Comparison of ENCODE assay signal across 10 mouse cellular contexts in the genomic region with DNA sequence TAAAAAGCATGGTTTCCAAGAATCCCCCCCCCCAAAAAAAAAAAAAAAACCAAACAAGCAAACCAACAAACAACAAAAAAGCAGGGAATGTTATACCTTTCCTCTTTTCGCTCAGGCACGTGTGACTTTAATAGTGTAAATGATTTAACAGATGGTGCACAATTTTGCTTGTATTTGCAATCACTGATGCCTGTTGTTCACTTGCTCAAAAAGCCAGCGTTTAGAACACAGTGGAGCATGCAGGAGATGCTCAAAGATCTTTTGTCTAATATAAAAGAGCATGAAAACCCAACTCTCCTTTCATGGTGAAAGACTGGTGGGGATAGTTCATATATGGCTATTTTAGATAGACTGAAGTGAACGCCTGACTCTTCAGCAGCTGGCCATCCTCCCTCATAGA. TPM values are rescaled to one million over a fixed set of nuclear protein-coding genes. Genes with fewer than 3 reads are reported as not detected.
DNase-seq lines count a peak whose midpoint lies in the region; ATAC-seq lines count a peak whose summit lies in the region.
"Had no signal": no experiment of that assay in that cellular context is flagged by ENCODE, and none has a peak within 500 bp of the region (broad histone marks: within the 10 kb centered on the region; RNA-seq: fewer than 3 reads in every experiment).

No protein-coding gene starts in this region.

- WGBS in limb, embryonic 12.5 days, result 51% methylated on average over 4 of the region's 4 CpGs
- 63% methylated on average over 4 of the region's 4 CpGs for WGBS in limb, embryonic 10.5 days
- 58% methylated on average over 4 of the region's 4 CpGs for WGBS in embryonic facial prominence, embryonic 13.5 days
- WGBS in hindbrain, embryonic 12.5 days, result 37% methylated on average over 4 of the region's 4 CpGs
- 38% methylated on average over 4 of the region's 4 CpGs for WGBS in midbrain, embryonic 15.5 days

- no peak overlapping the region for H3K27ac ChIP-seq in limb, embryonic 12.5 days
- H3K27ac ChIP-seq in limb, embryonic 10.5 days, result no peak overlapping the region
- H3K27ac ChIP-seq in embryonic facial prominence, embryonic 13.5 days, result no peak overlapping the region
- 0 out of 2 replicates have a peak overlapping the region, but pooled peaks have one; percentile 96 for H3K27ac ChIP-seq in hindbrain, embryonic 12.5 days
- peak overlapping the region; percentile 97 for H3K27ac ChIP-seq in midbrain, embryonic 15.5 days
- H3K27ac ChIP-seq: limb, embryonic 13.5 days had no signal

- H3K36me3 ChIP-seq in limb, embryonic 12.5 days, result no peaks in the 10 kb centered on the region
- H3K36me3 ChIP-seq in limb, embryonic 10.5 days, result no peaks in the 10 kb centered on the region
- H3K36me3 ChIP-seq in embryonic facial prominence, embryonic 13.5 days, result no peaks in the 10 kb centered on the region
- H3K36me3 ChIP-seq in hindbrain, embryonic 12.5 days, result no peaks in the 10 kb centered on the region
- no peaks in the 10 kb centered on the region for H3K36me3 ChIP-seq in midbrain, embryonic 15.5 days (replicated peaks)
- H3K36me3 ChIP-seq: limb, embryonic 13.5 days had no signal

- no peak overlapping the region for H3K9ac ChIP-seq in limb, embryonic 12.5 days (replicated peaks)
- H3K9ac ChIP-seq in embryonic facial prominence, embryonic 13.5 days, result no peak overlapping the region
- H3K9ac ChIP-seq in hindbrain, embryonic 12.5 days, result no peak overlapping the region
- H3K9ac ChIP-seq in midbrain, embryonic 15.5 days, result no peak overlapping the region
- H3K9ac ChIP-seq: limb, embryonic 13.5 days had no signal

- no peaks in the 10 kb centered on the region for H3K9me3 ChIP-seq in limb, embryonic 12.5 days
- H3K9me3 ChIP-seq in limb, embryonic 10.5 days (replicated peaks), result no peaks in the 10 kb centered on the region
- no peaks in the 10 kb centered on the region for H3K9me3 ChIP-seq in embryonic facial prominence, embryonic 13.5 days
- no peaks in the 10 kb centered on the region for H3K9me3 ChIP-seq in hindbrain, embryonic 12.5 days (replicated peaks)
- no peaks in the 10 kb centered on the region for H3K9me3 ChIP-seq in midbrain, embryonic 15.5 days
- H3K9me3 ChIP-seq: limb, embryonic 13.5 days had no signal

- H3K4me1 ChIP-seq in limb, embryonic 12.5 days (replicated peaks), result peaks cover 14% of the 10 kb centered on the region
- H3K4me1 ChIP-seq in limb, embryonic 10.5 days, result peaks cover 18% of the 10 kb centered on the region
- H3K4me1 ChIP-seq in embryonic facial prominence, embryonic 13.5 days, result 0 out of 2 replicates have a peak, but pooled peaks cover 6% of the 10 kb centered on the region
- H3K4me1 ChIP-seq in hindbrain, embryonic 12.5 days, result peaks cover 30% of the 10 kb centered on the region
- H3K4me1 ChIP-seq in midbrain, embryonic 15.5 days, result peaks cover 46% of the 10 kb centered on the region

- no peak for ATAC-seq in limb, embryonic 12.5 days (ENCODE audit: insufficient number of reproducible peaks, insufficient read depth, low FRiP score, low TSS enrichment, low read depth)
- no peak for ATAC-seq in embryonic facial prominence, embryonic 13.5 days (ENCODE audit: insufficient number of reproducible peaks, insufficient read depth, low FRiP score, low TSS enrichment, low read depth)
- no peak for ATAC-seq in hindbrain, embryonic 12.5 days (ENCODE audit: low FRiP score)
- ATAC-seq in midbrain, embryonic 15.5 days (replicated peaks), result no peak

- no peak for DNase-seq in limb, embryonic 10.5 days (ENCODE audit: low spot score)
- no peak for DNase-seq in heart, postnatal 10 days
- DNase-seq in retina, embryonic 14.5 days (ENCODE audit: low spot score), result no peak
- no peak for DNase-seq in right cerebral cortex, postnatal 14 days

- H3K4me2 ChIP-seq in limb, embryonic 12.5 days, result peak overlapping the region; percentile 99; the same call in 1 of the 2 replicates
- peak overlapping the region; percentile 99; the same call in 1 of the 2 replicates for H3K4me2 ChIP-seq in embryonic facial prominence, embryonic 13.5 days
- peak overlapping the region; percentile 66 for H3K4me2 ChIP-seq in hindbrain, embryonic 12.5 days (replicated peaks)
- peak overlapping the region; percentile 67 for H3K4me2 ChIP-seq in midbrain, embryonic 15.5 days

- H3K27me3 ChIP-seq in limb, embryonic 12.5 days, result peaks cover 35% of the 10 kb centered on the region
- H3K27me3 ChIP-seq in limb, embryonic 10.5 days (ENCODE audit: low read depth, poor library complexity, severe bottlenecking), result peaks cover 52% of the 10 kb centered on the region
- H3K27me3 ChIP-seq in embryonic facial prominence, embryonic 13.5 days, result peaks cover 46% of the 10 kb centered on the region
- no peaks in the 10 kb centered on the region for H3K27me3 ChIP-seq in hindbrain, embryonic 12.5 days
- H3K27me3 ChIP-seq in midbrain, embryonic 15.5 days (replicated peaks), result no peaks in the 10 kb centered on the region

- no peak overlapping the region for H3K4me3 ChIP-seq in limb, embryonic 12.5 days (replicated peaks)
- no peak overlapping the region for H3K4me3 ChIP-seq in limb, embryonic 10.5 days
- no peak overlapping the region for H3K4me3 ChIP-seq in embryonic facial prominence, embryonic 13.5 days
- H3K4me3 ChIP-seq in hindbrain, embryonic 12.5 days, result no peak overlapping the region
- H3K4me3 ChIP-seq in midbrain, embryonic 15.5 days, result peak overlapping the region; percentile 100

- intact Hi-C loops in heart, postnatal 10 days (cut with DNase I), result no loop called here

RNA-seq across cellular contexts. Expression of a gene that starts 0.7 kb away (rescaled TPM):
- polyA plus RNA-seq in limb, embryonic 12.5 days (2016; fragmentation: Nextera tagmentation; extraction: Ambion mirVana), result 2.5 and 2.8 TPM in 2 replicates
- polyA plus RNA-seq in limb, embryonic 10.5 days (2016; fragmentation: Nextera tagmentation; extraction: Ambion mirVana), result 0.62 and 1.4 TPM in 2 replicates
- 1.7 and 3.1 TPM in 2 replicates for polyA plus RNA-seq in embryonic facial prominence, embryonic 13.5 days (2015; fragmentation: Nextera tagmentation; extraction: Ambion mirVana)
- 19.9 and 22.8 TPM in 2 replicates for polyA plus RNA-seq in hindbrain, embryonic 12.5 days (2016; fragmentation: Nextera tagmentation; extraction: Ambion mirVana)
- 21.7 TPM in 2 replicates for polyA plus RNA-seq in midbrain, embryonic 15.5 days (2015; fragmentation: Nextera tagmentation; extraction: Ambion mirVana)
- total RNA-seq in heart, postnatal 10 days (2021), result under 1 TPM; 0.12 to 0.38 TPM
- total RNA-seq: MEL had no signal

Comparison
In these comparisons a context has a peak if more than half of its experiments do, and no peak if none do; other contexts are left out.
1. H3K27ac ChIP-seq: peak in hindbrain, embryonic 12.5 days (single experiment) and midbrain, embryonic 15.5 days (single experiment); none in limb, embryonic 12.5 days (single experiment), limb, embryonic 10.5 days (single experiment) and embryonic facial prominence, embryonic 13.5 days (single experiment).
2. Peak in every context shown above with its lines, with median percentiles within 50 percentile points of each other: H3K4me2 ChIP-seq.